Mouse (Mus musculus) cerebellum, adult (tissue): ENCODE measurements at regions not wholly inside any gene's neighbourhood (a gene's known extent, or its start where the extent isn't known, plus 50 kb on each side); places are given as distances from the start of the nearest gene placed in this dataset.

Experiments
- ATAC-seq: cut with Nextera tagmentation; 2 replicates; pipeline ENCODE4 v1.9.2; 2017; ENCODE audit warnings: mild to moderate bottlenecking, moderate library complexity, mixed read lengths; ENCODE audit not compliant: insufficient number of reproducible peaks, low FRiP score, low TSS enrichment

GRCm38 (mm10) chr8:128030335-128031280, 327.8 kb upstream of the Nrp1 start:
- no peak for ATAC-seq

- ATAC-seq: no peak
Measured at GRCm38 (mm10) chr8:128034127-128034526, 324.3 kb upstream of the Nrp1 start.

- ATAC-seq: no peak
Measured at GRCm38 (mm10) chr8:128035672-128036071, 322.7 kb upstream of the Nrp1 start.

- no peak for ATAC-seq
Measured at GRCm38 (mm10) chr8:128039341-128040064, 318.9 kb upstream of the Nrp1 start.

- ATAC-seq: no peak
Measured at GRCm38 (mm10) chr8:128042877-128043276, 315.5 kb upstream of the Nrp1 start.

- no peak for ATAC-seq
Measured at GRCm38 (mm10) chr8:128043392-128043791, 315.0 kb upstream of the Nrp1 start.

GRCm38 (mm10) chr8:128056251-128056650, 302.2 kb upstream of the Nrp1 start:
- no peak for ATAC-seq

- ATAC-seq: no peak
Measured at GRCm38 (mm10) chr8:128057845-128058244, 300.6 kb upstream of the Nrp1 start.

- ATAC-seq: no peak
Measured at GRCm38 (mm10) chr8:128059817-128060216, 298.6 kb upstream of the Nrp1 start.

GRCm38 (mm10) chr8:128064211-128064610, 294.2 kb upstream of the Nrp1 start:
- no peak for ATAC-seq

- ATAC-seq: no peak
Measured at GRCm38 (mm10) chr8:128065127-128065526, 293.3 kb upstream of the Nrp1 start.

GRCm38 (mm10) chr8:128065964-128066680, 292.3 kb upstream of the Nrp1 start:
- ATAC-seq: no peak

GRCm38 (mm10) chr8:128069749-128070148, 288.7 kb upstream of the Nrp1 start:
- ATAC-seq: no peak

- ATAC-seq: no peak
Measured at GRCm38 (mm10) chr8:128075566-128075965, 282.8 kb upstream of the Nrp1 start.

- no peak for ATAC-seq
Measured at GRCm38 (mm10) chr8:128076226-128076625, 282.2 kb upstream of the Nrp1 start.

GRCm38 (mm10) chr8:128078740-128079139, 279.7 kb upstream of the Nrp1 start:
- no peak for ATAC-seq

- ATAC-seq: no peak
Measured at GRCm38 (mm10) chr8:128085800-128086199, 272.6 kb upstream of the Nrp1 start.

GRCm38 (mm10) chr8:128087500-128087899, 270.9 kb upstream of the Nrp1 start:
- no peak for ATAC-seq

GRCm38 (mm10) chr8:128092826-128093225, 265.6 kb upstream of the Nrp1 start:
- no peak for ATAC-seq

- ATAC-seq: no peak
Measured at GRCm38 (mm10) chr8:128095451-128095850, 263.0 kb upstream of the Nrp1 start.

- no peak for ATAC-seq
Measured at GRCm38 (mm10) chr8:128097601-128098000, 260.8 kb upstream of the Nrp1 start.
